Mouse (Mus musculus): ENCODE results near the gene Fkrp.

Gene Fkrp

DNA sequence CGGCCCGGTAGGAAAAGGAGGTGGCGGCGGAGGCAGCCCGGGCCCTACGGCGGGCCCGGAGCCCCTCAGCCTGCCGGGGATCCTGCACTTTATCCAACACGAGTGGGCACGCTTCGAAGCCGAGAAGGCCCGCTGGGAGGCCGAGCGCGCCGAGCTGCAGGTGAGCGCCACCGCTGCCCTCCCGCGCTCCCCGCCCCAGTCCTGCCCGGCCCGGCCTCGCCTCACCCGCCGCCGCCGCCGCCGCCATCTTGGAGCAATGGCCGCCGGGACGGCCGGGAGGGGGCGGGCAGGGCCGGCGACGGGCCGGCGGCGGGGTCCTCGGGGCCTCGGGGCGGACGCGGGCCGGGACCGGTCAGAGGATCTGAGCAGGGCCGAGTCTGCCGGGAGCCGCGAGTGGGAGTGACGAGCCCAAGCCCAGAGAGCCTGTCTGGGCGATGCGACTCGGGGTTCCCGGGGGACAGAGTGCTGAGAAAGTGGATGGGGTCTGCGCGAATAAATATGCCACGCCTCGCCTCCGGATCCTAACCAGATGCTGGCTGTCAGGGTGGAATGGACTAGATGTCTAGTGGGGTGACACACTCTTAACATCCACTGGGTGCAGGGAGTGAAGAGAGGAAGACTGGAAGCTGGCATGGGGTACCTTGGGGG lies at the start of gene Fkrp:
Gene Fkrp, minus strand, starts transcription at position 258 of the 648 bp plus-strand sequence.
- DNase-seq (ENCODE audit: low read depth, low spot score): no peak

DNA sequence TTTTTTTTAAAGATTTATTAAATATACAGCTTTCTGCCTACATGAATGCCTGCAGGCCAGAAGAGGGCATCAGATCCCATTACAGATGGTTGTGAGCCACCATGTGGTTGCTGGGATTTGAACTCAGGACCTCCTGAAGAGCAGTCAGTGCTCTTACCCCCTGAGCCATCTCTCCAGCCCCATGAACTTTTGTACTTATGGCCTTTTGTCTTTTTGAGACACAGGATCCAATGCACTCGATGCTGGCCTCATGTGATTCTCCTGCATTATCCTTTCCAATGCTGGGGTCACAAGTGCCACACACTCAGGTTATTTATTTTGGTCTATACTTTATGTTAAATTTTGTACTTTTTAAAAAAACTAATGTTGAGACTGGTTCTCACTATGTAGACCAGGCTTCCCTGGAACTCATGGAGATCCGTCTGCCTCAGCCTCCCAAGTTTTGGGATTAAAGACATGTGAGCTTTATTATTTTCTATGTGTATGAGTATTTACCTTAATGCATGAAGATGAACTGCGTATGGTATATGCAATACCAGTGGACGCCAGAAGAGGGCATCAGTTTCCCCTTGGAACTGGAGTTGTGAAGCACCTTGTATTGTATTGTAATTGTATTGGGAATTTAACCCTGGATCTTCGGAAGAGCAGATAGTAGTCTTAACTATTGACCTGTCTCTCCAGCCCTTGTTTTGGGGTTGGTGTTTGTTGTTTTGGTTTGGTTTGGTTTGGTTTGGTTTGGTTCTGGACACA lies 43.5 kb upstream of the Fkrp start:
- no peak for DNase-seq (ENCODE audit: low read depth, low spot score)

DNA sequence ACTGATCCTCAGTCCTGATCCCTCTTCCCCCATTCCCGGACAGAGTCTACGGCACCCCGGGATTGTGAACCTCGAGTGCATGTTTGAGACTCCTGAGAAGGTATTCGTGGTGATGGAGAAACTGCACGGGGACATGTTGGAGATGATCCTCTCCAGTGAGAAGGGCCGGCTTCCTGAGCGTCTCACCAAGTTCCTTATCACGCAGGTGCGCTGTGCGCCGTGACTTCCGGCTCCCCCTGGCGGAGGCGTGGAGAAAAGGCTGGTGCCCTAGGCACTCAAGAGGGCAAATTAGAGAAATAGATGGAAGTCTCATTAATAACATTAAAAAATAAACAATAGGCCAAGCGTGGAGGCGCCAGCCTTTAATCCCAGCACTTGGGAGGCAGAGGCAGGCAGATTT lies 41.8 kb upstream of the Fkrp start:
- DNase-seq (ENCODE audit: low read depth, low spot score): no peak

DNA sequence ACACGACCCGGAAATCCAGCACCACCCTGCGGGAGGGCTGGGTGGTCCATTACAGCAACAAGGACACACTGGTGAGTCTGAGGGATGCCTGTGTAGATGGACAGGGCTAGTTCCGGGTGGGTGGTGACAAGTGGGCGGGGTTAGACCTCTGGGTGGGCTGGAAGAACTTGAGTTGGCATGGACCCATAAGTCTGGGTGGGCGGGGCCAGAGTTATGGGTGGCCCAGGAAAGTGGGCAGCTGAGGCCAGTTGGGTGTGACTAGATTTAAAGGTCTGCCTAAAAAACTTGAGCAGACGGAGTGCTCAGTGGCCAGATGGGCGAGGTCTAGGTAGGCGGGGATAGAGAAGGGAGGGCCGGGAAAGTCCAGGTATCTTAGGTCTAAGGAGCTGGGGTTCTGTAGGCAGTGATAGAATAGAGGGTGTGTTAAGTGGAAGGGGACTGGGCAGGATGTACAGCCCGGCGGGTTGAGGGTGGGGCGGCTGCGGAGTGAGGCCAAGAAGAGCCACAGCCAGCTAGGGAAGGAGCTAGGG lies 36.8 kb upstream of the Fkrp start:
- no peak for DNase-seq (ENCODE audit: low read depth, low spot score)

DNA sequence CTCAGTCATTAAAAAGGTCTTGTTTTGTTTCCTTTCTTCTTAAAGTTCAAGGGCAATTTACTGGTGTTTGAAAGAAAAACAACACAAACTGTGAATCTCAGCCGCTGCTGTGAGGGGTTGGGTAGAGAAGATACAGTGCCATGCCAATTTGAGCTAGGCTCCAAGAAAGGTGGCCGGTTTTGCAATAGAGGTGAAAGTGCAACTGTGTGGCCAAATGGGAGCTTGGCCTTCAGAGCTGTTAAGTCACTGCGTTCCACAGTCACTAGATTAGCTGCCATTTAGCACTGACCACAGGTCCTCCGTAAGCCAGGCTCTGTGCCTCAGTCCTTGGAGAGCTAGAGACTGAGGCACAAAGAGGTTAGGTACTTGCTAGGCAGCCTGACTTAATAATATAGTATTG lies 35.1 kb upstream of the Fkrp start:
- DNase-seq (ENCODE audit: low read depth, low spot score): no peak

DNA sequence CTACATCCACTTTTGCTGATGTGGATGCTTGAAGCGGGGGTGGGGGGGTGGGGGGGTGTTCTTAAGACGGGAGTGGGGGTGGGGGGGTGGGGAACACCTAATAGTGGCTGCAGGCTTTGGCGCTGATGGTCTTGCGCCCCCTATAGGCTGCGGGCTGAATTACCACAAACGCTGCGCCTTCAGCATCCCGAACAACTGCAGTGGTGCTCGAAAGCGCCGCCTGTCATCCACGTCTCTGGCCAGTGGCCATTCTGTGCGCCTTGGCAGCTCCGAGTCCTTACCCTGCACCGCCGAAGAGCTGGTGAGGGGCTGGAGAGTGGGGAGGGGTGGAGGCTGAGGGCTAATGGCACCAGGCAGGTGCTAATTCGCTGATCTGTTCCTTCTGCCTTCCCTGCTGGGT lies 32.0 kb upstream of the Fkrp start:
- DNase-seq (ENCODE audit: low read depth, low spot score): no peak

DNA sequence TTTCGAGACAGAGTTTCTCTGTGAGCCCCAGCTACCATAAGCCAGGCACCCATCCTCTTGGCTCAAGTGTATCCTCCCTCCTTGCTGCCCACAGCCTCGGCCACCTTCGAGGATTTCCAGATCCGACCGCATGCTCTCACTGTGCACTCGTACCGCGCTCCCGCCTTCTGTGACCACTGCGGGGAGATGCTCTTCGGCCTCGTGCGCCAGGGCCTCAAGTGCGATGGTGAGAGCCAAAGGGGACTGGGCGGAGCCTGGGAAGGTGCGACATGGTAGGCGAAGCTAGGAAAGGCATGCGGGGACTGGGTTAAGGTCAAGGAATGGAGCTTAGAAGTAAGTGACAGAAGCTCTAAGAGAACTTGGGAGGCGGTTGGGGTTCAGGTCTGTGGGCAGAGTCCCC lies 31.0 kb upstream of the Fkrp start:
- no peak for DNase-seq (ENCODE audit: low read depth, low spot score)

DNA sequence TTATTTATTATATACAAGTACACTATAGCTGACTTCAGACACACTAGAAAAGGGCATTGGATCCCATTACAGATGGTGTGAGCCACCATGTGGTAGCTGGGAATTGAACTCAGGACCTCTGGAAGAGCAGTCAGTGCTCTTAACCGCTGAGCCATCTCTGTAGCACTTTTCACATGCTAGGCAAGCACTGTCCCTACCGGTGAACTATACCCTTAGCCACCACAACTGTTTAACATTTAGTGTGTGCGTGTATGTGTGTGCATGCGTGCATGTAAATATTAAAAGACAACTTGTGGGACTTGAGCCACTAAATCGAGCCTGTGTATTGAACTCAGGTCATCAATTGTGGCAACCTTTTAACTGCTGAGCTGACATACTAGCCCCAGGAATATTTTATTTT lies 30.2 kb upstream of the Fkrp start:
- no peak for DNase-seq (ENCODE audit: low read depth, low spot score)

DNA sequence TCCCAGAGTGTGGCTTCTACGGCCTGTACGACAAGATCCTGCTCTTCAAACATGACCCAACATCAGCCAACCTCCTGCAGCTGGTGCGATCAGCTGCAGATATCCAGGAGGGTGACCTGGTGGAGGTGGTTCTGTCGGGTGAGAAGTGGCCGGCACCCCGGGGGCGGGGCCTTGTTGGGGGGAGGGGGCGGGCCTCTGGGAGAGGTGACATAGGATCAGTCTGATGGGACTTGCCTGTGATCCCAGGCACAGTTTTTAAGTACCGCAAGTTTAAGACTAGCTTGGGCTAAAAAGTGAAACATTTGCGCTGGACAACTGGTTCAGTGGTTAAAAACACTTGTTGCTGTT lies 29.3 kb upstream of the Fkrp start:
- DNase-seq (ENCODE audit: low read depth, low spot score): no peak

DNA sequence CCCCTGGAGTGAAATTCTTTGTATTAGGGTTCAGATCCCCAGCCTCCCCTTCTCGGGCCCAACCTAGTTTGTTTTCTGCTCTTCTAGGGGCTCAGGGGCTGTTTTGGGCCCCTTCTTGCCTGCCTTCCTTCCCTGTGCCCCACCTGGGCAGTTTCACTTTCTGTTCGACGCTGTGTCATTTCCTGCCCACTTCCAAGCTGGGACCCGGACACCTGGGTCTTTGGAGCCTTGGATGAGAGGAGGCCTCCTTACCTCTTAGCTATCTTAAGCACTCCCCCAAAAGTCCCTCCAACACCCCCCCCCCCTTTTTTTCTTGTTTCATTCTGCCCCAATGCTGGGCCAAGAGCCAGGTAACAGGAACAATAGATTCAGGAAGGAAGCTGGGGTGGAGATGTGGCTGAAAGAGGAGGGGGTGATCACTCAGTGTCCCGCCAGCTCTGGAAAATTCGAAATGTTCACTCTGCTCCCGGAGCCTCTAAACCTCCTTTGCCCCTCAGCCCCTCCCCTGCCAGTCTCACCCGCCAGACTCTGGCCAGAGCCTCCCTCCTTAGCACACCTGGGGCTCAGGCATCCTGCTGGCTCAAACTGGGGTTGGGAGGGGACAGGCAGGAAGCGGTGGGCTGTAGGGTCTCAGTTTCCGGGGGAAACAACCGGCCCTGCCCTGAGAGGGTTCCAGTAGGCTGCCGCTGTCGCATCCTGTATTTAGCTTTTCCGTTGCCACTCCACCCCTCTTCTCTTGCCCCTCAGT lies 28.7 kb upstream of the Fkrp start:
- no peak for DNase-seq (ENCODE audit: low read depth, low spot score)

DNA sequence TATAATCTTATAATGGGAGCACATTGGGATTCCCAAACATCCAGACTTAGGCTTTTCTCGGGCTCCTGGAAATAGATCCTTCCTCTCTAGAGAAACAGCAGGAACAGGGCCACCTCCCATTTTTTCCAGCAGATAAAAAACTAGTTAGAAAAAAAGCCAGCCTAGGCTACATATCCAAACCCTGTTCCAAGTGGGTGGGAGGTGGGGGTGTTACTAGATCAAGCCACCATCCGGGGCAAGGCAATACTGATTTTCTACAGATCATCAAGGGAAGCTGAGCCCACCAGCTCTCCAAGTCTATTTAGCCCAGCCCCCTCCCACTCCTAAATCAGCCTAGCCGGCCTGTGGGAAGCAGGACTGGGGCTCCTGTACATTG lies 28.2 kb upstream of the Fkrp start:
- no peak for DNase-seq (ENCODE audit: low read depth, low spot score)

DNA sequence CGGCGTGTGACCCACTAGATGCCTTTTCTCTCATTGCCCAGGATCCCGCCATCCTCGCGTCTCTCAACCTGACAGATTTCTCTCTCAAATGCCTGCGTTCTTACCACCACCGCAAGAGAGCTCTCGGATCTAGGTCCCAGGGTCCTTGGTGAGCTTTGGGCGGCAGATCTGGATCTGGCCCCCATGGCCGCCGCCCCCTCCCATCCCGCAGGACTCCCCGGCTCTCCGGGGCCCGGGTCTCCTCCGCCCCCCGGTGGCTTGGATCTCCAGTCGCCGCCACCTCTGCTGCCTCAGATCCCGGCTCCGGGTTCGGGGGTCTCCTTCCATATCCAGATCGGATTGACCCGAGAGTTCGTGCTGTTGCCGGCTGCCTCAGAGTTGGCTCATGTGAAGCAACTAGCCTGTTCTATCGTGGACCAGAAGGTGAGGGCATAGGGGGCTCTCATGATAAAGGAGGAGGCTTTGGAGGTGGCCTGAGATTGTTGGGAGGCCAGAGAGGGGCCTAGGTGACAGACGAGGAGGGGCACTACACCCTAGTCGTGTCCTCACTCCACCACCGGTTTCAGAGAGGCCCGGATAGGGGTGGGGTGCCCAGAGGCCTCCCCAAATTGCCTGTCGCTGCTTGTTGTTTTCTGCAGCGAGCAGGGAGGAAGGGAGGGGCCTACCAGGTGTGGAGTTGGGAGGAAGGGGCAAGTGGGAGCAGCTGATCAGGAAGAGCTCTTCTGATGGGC lies 27.1 kb upstream of the Fkrp start:
- no peak for DNase-seq (ENCODE audit: low read depth, low spot score)

DNA sequence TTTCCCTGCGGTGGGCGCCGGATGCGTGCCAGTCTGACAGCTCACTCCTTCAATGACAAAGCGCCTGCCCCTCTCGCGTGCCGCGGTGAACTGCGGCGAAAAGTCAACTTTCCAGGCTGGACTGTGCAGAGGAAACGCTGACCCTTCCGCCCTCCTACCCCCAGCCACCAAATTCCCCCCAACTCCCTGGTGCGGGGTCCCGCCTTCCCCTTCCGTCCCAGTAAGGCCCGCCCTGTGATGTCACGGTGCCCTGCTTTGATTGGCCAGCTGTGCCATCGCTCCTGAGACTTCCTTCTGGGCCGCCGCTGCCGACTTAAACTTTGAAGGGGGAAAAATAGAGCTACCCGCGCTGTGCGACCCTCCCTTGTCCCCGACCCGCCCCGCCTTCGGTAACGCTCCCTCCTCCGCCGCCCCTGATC lies 26.1 kb upstream of the Fkrp start, which contains the start of gene Prkd2:
Gene Prkd2, plus strand, starts transcription at position 258 of the 419 bp plus-strand sequence.
- DNase-seq (ENCODE audit: low read depth, low spot score): peak; percentile 78

DNA sequence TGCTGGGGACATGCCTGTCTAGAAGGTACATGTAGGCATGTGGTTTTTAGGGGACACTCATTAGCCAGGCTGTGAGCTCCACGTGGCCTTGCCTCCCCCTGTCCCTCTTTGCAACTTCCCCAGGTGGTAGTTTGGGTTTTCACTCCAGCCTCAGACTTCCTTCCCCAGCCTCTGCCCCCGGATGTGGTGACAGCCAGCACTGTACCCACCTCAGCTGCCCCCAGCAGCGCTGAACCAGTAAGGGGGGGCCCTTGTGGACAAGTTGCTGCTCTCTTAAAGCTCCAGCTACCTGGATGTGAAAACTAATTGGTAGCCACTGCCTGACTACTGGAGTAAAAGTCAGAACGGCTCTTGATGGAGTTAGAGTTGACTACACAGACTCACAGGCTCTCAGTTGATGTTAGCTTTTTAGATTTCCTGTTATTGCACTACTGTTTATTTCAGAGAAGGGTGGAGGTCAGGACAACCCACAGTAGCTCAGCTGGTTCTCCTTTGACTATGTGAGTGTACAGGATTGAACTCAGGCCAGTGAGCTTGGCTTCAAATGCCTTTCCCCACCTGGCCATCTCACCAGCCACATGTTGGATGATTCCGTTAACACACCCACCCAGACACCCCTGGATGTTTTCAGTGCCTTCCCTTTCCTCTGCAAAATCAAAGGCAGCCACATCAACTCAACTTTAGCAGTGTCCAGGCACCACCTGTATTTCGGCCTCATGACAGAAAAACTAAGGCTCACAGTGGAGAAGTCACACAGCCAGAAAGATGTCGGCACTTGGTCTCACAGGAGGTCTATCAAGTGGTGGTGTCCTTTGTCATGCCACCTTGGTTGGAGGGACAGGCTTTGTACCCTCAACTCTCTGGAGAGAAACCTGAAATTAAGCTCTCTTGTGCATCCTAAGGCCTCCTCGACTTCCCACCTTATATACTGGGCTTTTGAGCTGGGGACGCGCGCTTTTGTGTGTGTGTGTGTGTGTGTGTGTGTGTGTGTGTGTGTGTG lies 25.3 kb upstream of the Fkrp start:
- no peak for DNase-seq (ENCODE audit: low read depth, low spot score)

DNA sequence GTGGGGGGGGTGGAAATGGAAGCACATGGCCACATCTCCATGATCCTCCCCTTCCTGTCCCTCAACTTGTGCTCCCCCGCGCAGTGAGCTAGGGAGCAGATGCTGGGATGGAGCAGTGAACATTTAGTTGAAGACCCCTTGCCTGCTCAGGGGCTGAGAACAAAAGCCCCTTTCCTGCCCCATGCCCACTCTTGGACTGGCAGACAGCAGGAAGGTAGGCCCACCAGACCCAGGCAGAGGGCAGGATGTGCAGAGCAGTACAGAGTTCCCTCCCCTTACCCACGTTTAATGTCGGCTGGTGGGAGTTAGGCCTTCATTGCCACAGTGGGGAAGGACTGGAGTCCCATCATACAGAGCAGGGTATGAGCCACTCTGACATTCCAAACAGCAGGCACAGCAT lies 24.5 kb upstream of the Fkrp start:
- DNase-seq (ENCODE audit: low read depth, low spot score): no peak

DNA sequence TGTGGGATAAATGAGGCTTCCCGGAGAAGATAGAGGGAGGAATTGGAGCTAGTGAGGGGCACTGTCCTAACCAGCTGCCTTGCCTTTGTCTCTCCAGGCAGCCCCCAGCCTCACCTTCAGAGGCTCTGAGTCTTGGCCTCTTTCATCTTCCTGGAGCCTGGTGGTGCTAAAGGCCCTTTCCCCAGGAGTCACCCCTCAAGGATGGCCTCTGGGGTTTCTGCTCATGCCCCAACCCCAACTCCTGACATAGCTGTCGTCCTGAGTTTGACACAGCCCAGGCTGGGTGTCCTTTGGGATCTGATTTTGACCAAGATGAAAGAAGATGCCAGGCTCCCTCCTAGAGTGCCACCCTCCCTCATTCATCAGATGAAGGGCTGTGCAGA lies 23.6 kb upstream of the Fkrp start:
- no peak for DNase-seq (ENCODE audit: low read depth, low spot score)

DNA sequence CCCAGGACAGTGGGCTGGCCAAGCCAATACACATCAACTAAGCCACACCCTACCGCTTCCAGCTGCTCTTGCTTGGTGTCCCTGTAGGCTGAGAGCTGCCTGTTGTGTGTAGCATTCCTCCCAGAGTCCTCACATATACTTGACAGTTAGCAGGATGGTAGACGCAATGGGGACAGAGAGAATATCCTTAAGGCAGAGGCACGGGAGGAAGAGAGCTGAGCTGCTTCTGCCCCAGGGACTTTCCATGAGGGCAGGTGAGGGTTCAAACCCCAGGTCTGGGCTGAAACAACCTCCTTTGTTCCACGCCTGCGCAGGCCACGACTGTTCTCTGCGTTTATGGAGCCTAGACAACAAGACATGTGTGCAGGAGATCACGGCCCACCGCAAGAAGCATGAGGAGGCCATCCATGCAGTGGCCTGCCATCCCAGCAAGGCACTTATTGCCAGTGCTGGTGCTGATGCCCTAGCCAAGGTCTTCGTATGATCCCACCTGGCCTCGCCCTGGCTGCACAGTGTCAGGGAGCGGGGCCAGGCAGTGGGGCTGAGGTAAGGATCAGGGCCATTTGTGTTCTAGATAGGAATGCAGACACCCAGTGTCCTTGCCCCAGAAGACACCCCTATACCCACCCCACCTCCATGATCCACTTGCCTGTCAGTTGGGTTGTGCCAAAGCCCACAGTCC lies 23.0 kb upstream of the Fkrp start:
- no peak for DNase-seq (ENCODE audit: low read depth, low spot score)

DNA sequence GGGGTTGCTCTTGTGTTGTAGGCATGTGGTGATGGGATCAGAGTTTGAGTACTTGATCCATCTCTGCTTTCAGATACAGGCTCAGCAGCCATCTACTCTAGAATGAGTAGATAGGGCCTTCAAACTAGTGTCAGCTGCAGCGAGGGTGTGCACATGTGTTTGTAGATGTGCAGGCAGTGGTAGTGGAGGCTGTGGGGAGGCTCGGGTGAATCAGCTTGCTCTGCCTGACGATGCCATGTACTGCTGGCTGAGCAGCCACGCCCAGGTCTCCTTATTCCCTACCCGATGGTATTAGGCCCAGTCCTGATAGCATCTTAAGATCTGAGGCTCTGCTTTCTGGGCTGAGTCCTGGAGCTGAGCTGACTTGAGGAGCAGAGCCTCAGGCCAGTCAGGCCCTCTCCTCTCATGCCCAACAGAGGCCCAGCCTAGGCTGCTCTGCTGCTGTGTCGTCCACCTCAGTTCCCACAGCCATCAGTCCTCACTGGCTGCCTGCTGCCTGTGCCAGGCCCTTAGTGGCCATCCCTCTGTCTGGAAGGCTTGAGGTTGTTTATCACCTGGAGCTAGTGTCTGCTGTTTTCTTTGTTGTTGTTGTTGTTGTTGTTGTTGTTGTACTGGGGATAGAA lies 22.4 kb upstream of the Fkrp start:
- no peak for DNase-seq (ENCODE audit: low read depth, low spot score)

DNA sequence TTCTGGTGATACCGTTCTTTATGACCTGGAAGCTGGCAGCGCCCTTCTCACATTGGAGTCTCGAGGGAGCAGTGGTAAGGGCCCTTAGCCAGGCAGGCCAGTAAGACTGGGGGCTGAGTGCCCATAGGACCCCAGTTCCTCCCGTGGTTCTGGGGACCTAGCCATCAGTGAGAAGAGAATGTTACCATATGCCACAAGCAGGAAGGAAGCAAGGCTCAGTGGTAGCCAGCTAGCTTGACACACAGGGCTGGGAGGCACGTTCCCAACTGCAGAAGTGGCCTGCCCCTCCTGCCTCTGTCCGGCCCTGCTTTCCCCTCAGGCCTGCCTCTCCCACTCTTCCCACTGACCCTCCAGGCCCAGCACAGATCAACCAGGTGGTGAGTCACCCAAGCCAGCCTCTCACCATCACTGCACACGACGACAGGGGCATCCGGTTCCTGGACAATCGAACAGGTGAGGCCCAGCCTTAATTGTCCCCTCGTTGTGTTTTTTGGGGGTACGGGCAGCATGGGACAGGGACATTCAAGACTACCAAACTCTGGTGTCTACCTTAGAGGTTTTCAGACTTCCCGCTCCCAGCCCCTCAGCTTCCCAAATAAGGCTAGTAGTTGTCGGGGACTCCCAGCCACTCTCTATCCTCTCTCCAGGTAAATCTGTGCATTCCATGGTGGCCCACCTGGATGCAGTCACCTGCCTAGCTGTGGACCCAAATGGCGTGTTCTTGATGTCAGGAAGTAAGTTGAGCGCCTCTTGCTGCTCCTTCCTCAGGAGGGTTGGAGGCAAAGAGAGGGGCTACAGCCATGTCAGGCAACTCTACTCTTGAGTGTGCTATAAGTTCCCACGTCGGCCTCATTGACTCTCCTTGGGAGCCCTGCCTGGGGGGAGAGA lies 21.6 kb upstream of the Fkrp start:
- no peak for DNase-seq (ENCODE audit: low read depth, low spot score)

All from embryo, embryonic 11.5 days (tissue).